Mouse (Mus musculus) liver, adult 2 months (tissue): Measurements from ENCODE around the gene Lmx1a.

Source experiments
- CTCF ChIP-seq: fragments of 200-500 bp; IDR thresholded peaks from 2 replicates; pipeline ENCODE4 v1.5.1; 2011; ENCODE audit warnings: low read depth, low read length, control low read depth
- POLR2A ChIP-seq: fragments of 200-500 bp; IDR thresholded peaks from 2 replicates; pipeline ENCODE4 v1.6.1; 2011; ENCODE audit warnings: low read length, control low read depth; ENCODE audit not compliant: insufficient read depth; ENCODE audit errors: extremely low read depth

DNA sequence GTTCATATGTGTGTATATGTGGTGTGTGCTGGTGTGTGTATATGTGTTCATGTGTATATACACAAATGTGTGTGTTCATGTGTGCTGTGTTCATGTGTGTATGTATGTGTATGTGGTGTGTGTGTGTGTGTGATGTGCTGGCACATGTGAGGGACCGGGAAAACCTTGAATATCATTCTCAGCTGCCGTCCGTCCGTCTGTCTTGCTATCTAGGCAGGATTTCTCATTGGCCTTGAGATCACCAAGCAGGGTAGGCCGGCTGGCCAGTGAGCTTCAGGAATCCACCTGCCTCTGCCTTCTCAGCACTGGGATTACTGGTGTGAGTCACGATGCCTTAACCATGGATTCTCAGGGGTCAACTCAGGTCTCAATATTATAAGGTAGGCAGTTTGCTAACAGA, 131.0 kb downstream of the Lmx1a start:
- TF ChIP-seq POLR2A = no peak
- TF ChIP-seq CTCF = no peak
